Comparison of ENCODE assay signal across 8 mouse cellular contexts in the genomic region with DNA sequence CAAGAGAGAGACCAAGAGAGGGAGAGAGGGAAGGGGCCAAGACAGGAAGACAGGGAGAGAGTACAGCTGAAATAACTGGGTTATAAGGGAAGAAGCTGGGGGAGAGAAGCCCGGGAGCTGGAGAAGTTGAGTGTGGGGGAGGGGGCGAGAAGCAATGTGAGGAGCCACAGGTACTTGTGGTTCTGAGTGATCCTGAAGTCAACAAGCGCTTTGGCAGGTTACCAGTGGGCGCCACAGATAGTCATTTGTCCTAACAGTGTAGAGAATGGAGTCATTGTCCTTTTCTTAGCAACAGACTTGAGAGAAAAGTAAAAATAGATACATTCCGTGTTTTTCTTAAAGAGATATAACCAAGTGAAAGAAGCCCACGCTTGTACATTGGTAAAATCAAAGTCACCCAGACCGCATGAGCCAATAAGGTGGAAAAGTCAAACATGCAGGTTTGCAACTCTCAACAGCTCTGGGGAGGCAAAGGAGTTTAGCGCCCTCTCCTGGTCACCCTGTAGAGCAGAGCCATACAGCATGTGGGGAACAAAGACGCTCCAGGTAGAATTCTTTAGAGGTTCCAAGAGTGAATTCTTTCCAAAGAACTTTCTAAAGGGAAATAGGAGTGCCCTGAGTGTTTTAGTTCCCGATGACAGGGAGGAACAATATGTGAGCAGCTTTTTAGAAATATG. TPM values are rescaled to one million over a fixed set of nuclear protein-coding genes. Genes with fewer than 3 reads are reported as not detected.
DNase-seq lines count a peak whose midpoint lies in the region; ATAC-seq and TF ChIP-seq lines count a peak whose summit lies in the region.

No protein-coding gene starts in this region.

- peak; percentile 66 for DNase-seq in forebrain, embryonic 11.5 days (ENCODE audit: low spot score)
- peak; percentile 63 to 70 for DNase-seq in cerebellum, adult 18-20 months
- DNase-seq in frontal cortex, postnatal 36 days (ENCODE audit: low spot score in 2 of 2), result peak; percentile 49 to 50
- DNase-seq in large intestine, adult 2 months (ENCODE audit: low read depth, low spot score), result peak; percentile 16
- DNase-seq in lung, postnatal 36 days, result peak; percentile 74
- peak; percentile 19 to 71 for DNase-seq in spleen, postnatal 10 days (ENCODE audit: low spot score in 2 of 2)

- no peaks in the 10 kb centered on the region for H3K27me3 ChIP-seq in forebrain, embryonic 11.5 days (ENCODE audit: control insufficient read depth, insufficient read depth, low read length)
- H3K27me3 ChIP-seq in forebrain, embryonic 12.5 days, result no peaks in the 10 kb centered on the region; the same call in 1 of the 2 replicates
- no peaks in the 10 kb centered on the region for H3K27me3 ChIP-seq in E14TG2a.4 (ENCODE audit: insufficient read depth, low read length)

- H3K27ac ChIP-seq in forebrain, embryonic 11.5 days (ENCODE audit: low read depth, low read length), result no peak overlapping the region
- no peak overlapping the region for H3K27ac ChIP-seq in forebrain, embryonic 12.5 days

- H3K4me1 ChIP-seq in forebrain, embryonic 11.5 days (replicated peaks; ENCODE audit: control insufficient read depth, insufficient read depth, low read length), result no peaks in the 10 kb centered on the region
- no peaks in the 10 kb centered on the region for H3K4me1 ChIP-seq in forebrain, embryonic 12.5 days
- H3K4me1 ChIP-seq in E14TG2a.4 (replicated peaks; ENCODE audit: low read depth, low read length), result peaks cover 4% of the 10 kb centered on the region; the same call in 1 of the 2 replicates

- no peak for ATAC-seq in forebrain, embryonic 11.5 days (replicated peaks; ENCODE audit: low FRiP score)
- ATAC-seq in forebrain, embryonic 12.5 days (ENCODE audit: low FRiP score), result no peak

- no peaks in the 10 kb centered on the region for H3K36me3 ChIP-seq in forebrain, embryonic 11.5 days (ENCODE audit: control insufficient read depth, insufficient read depth, low read length)
- no peaks in the 10 kb centered on the region for H3K36me3 ChIP-seq in forebrain, embryonic 12.5 days (replicated peaks)
- no peaks in the 10 kb centered on the region for H3K36me3 ChIP-seq in E14TG2a.4 (ENCODE audit: insufficient read depth, low read length)

- WGBS in forebrain, embryonic 11.5 days, result 57% methylated on average over 10 of the region's 10 CpGs
- 56% methylated on average over 10 of the region's 10 CpGs for WGBS in forebrain, embryonic 12.5 days
- 28% methylated on average over 10 of the region's 10 CpGs for WGBS in large intestine, adult 2 months

- TF ChIP-seq CTCF in E14TG2a.4 (conservative IDR thresholded peaks at IDR 0.05; ENCODE audit: low read length), result peak; percentile 59

- H3K9ac ChIP-seq in forebrain, embryonic 11.5 days (ENCODE audit: low read length), result no peak overlapping the region
- H3K9ac ChIP-seq in forebrain, embryonic 12.5 days, result no peak overlapping the region

- H3K9me3 ChIP-seq in forebrain, embryonic 11.5 days (ENCODE audit: control insufficient read depth, low read length), result peaks cover under 1% of the 10 kb centered on the region; the same call in 1 of the 2 replicates
- peaks cover 11% of the 10 kb centered on the region for H3K9me3 ChIP-seq in forebrain, embryonic 12.5 days
- H3K9me3 ChIP-seq in E14TG2a.4 (ENCODE audit: low read length), result peaks cover 61% of the 10 kb centered on the region

- H3K4me3 ChIP-seq in forebrain, embryonic 11.5 days (ENCODE audit: low read depth, low read length), result no peak overlapping the region
- no peak overlapping the region for H3K4me3 ChIP-seq in forebrain, embryonic 12.5 days (replicated peaks)
- H3K4me3 ChIP-seq in E14TG2a.4 (replicated peaks; ENCODE audit: low read length), result no peak overlapping the region

- no peak overlapping the region for H3K4me2 ChIP-seq in forebrain, embryonic 11.5 days (ENCODE audit: low read depth, low read length, severe bottlenecking)
- no peak overlapping the region for H3K4me2 ChIP-seq in forebrain, embryonic 12.5 days

RNA-seq across cellular contexts. Expression of gene Vpreb2, which starts 6.4 kb away (rescaled TPM):
- polyA plus RNA-seq in forebrain, embryonic 11.5 days (2014; fragmentation: Nextera tagmentation; extraction: Ambion mirVana), result not detected in 2 replicates
- polyA plus RNA-seq in forebrain, embryonic 12.5 days (2016; fragmentation: Nextera tagmentation; extraction: Ambion mirVana), result not detected in 2 replicates
- polyA plus RNA-seq in large intestine, adult 2 months (2012; rRNA removed), result not detected in 2 replicates

RNA-seq across cellular contexts. Expression of gene Slc25a1, which starts 58.6 kb away (rescaled TPM):
- 105 and 107 TPM in 2 replicates for polyA plus RNA-seq in forebrain, embryonic 11.5 days (2014; fragmentation: Nextera tagmentation; extraction: Ambion mirVana)
- polyA plus RNA-seq in forebrain, embryonic 12.5 days (2016; fragmentation: Nextera tagmentation; extraction: Ambion mirVana), result 108 and 109 TPM in 2 replicates
- polyA plus RNA-seq in large intestine, adult 2 months (2012; rRNA removed), result 191 and 199 TPM in 2 replicates

Comparison
In these comparisons a context has a peak if more than half of its experiments do, and no peak if none do; other contexts are left out.
1. DNase-seq: peak in every context shown above with its lines; median percentile 74 in lung, postnatal 36 days; 66 in cerebellum, adult 18-20 months; 66 in forebrain, embryonic 11.5 days; 50 in frontal cortex, postnatal 36 days; 45 in spleen, postnatal 10 days; 16 in large intestine, adult 2 months.